Mouse (Mus musculus) cerebellum, adult 2 months (tissue): Measurements from ENCODE around the gene Osbp2.

ENCODE experiments used
- CTCF ChIP-seq: fragments of 200-500 bp; IDR thresholded peaks from 2 replicates; pipeline ENCODE4 v1.5.1; 2011; ENCODE audit warnings: low read depth, mild to moderate bottlenecking, control low read depth, low read length, moderate library complexity, borderline replicate concordance; ENCODE audit not compliant: insufficient read depth
- POLR2A ChIP-seq: fragments of 200-500 bp; IDR thresholded peaks from 2 replicates; pipeline ENCODE4 v1.6.1; 2011; ENCODE audit warnings: low read length, control low read depth, borderline replicate concordance; ENCODE audit not compliant: insufficient read depth

- TF ChIP-seq CTCF (no peak), POLR2A (no peak)
Measured at GRCm38 (mm10) chr11:3724726-3725125, 139.0 kb downstream of the Osbp2 start.
